In the genomic region with DNA sequence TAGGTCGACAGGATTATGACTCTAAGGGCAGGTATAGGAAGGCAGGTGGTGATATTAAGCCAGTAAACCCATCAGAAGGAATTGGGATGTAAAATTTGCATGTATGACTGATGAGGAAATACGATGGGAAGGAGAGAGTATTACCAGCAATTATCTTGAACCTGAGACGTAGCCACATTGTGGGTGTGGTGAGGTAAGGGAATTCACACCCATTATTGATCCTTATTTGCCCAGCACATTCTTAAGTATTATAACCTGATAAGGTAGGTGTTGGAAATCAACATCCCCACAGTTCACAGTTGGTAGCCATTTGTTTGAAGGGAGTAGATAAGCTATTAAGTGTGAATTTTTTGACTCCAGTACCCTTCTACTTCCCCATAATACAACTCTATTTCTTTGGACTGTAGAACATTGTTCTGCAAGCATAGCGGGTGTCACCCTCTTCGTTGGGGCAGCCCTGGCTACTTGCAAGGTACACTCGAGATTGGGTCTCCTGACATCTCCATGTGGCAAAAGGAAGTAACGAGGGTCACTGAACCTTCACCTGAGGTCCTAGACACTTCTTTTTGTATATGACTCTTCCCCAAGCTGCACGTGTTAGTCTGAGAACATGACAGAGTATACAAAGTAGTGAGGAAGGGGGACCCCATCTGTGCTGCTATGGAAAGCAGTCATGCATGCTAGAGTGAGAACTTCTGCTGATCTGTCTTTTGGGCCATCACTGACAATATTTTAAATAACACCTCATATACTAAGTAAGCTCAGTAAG, we compare ENCODE assay signal across 14 mouse cellular contexts.
"Had no signal": no experiment of that assay in that cellular context is flagged by ENCODE, and none has a peak within 500 bp of the region (broad histone marks: within the 10 kb centered on the region; RNA-seq: fewer than 3 reads in every experiment).

No protein-coding gene starts in this region.

- ATAC-seq: liver, postnatal 0 days; midbrain, embryonic 15.5 days had no signal

- H3K9ac ChIP-seq: limb, embryonic 12.5 days; liver, embryonic 13.5 days; liver, postnatal 0 days; lung, embryonic 15.5 days; midbrain, embryonic 15.5 days had no signal

- H3K4me1 ChIP-seq: liver, embryonic 13.5 days; midbrain, embryonic 15.5 days had no signal

- H3K4me2 ChIP-seq: limb, embryonic 12.5 days; liver, embryonic 13.5 days; lung, embryonic 15.5 days; midbrain, embryonic 11.5 days; midbrain, embryonic 15.5 days had no signal

- H3K27ac ChIP-seq: left cerebral cortex, adult 2 months; limb, embryonic 12.5 days; liver, embryonic 13.5 days; lung, embryonic 15.5 days; macrophage; midbrain, embryonic 15.5 days had no signal

- H3K9me3 ChIP-seq: limb, embryonic 12.5 days; liver, embryonic 13.5 days; lung, embryonic 15.5 days; megakaryocyte, embryonic 14.5 days; midbrain, embryonic 15.5 days had no signal

- DNase-seq: kidney, adult 2 months; kidney, postnatal 25 days; liver; liver, embryonic 13.5 days; liver, postnatal 0 days; lung, postnatal 14 days; thymus, postnatal 36 days had no signal

- H3K36me3 ChIP-seq: limb, embryonic 12.5 days; liver, embryonic 13.5 days; lung, embryonic 15.5 days; midbrain, embryonic 15.5 days had no signal

- H3K27me3 ChIP-seq: limb, embryonic 12.5 days; liver, embryonic 13.5 days; lung, embryonic 15.5 days; megakaryocyte, embryonic 14.5 days; midbrain, embryonic 15.5 days had no signal

- H3K4me3 ChIP-seq: left cerebral cortex, adult 2 months; limb, embryonic 12.5 days; liver, embryonic 13.5 days; lung, embryonic 15.5 days; megakaryocyte, embryonic 14.5 days; midbrain, embryonic 15.5 days had no signal
